Mouse (Mus musculus): ENCODE results near the gene Csrp3. TPM values are rescaled to one million over a fixed set of nuclear protein-coding genes. Genes with fewer than 3 reads are reported as not detected.

The Csrp3 gene
- not detected for total RNA-seq (2023)

GRCm38 (mm10) chr7:48847820-48848650, at the start of gene Csrp3:
Gene Csrp3 (minus strand): TSS chr7:48848033.

GRCm38 (mm10) chr7:48881486-48881885, 33.7 kb upstream of the Csrp3 start, which contains the start of gene E2f8:
Gene E2f8 (minus strand): TSS chr7:48881596.

GRCm38 (mm10) chr7:48788851-48789572, 58.8 kb downstream of the Csrp3 start, which contains the start of gene Zdhhc13:
Gene Zdhhc13 (plus strand): TSS chr7:48789003.

Other genes starting within 250 kb of the Csrp3 start
- gene Mrgprb3, start 204.2 kb downstream of the Csrp3 start, total RNA-seq (2023): not detected
- 22.2 TPM for gene Zdhhc13, start 59.0 kb downstream of the Csrp3 start, total RNA-seq (2023)
- 0.15 TPM for gene E2f8, start 33.6 kb upstream of the Csrp3 start, total RNA-seq (2023)
- gene Nav2, start 60.7 kb upstream of the Csrp3 start, total RNA-seq (2023): 13.4 TPM

Data from CD4-positive naive resting alpha-beta T cell, adult 57 days (primary cell).